Mouse (Mus musculus) lung, postnatal 4 days (tissue): ENCODE measurements around the gene Fam135a.

ENCODE experiments used
- DNase-seq, 2 experiments: peaks; one replicate each; pipeline ENCODE4 v3.0.0; 2021

The Fam135a gene

DNA sequence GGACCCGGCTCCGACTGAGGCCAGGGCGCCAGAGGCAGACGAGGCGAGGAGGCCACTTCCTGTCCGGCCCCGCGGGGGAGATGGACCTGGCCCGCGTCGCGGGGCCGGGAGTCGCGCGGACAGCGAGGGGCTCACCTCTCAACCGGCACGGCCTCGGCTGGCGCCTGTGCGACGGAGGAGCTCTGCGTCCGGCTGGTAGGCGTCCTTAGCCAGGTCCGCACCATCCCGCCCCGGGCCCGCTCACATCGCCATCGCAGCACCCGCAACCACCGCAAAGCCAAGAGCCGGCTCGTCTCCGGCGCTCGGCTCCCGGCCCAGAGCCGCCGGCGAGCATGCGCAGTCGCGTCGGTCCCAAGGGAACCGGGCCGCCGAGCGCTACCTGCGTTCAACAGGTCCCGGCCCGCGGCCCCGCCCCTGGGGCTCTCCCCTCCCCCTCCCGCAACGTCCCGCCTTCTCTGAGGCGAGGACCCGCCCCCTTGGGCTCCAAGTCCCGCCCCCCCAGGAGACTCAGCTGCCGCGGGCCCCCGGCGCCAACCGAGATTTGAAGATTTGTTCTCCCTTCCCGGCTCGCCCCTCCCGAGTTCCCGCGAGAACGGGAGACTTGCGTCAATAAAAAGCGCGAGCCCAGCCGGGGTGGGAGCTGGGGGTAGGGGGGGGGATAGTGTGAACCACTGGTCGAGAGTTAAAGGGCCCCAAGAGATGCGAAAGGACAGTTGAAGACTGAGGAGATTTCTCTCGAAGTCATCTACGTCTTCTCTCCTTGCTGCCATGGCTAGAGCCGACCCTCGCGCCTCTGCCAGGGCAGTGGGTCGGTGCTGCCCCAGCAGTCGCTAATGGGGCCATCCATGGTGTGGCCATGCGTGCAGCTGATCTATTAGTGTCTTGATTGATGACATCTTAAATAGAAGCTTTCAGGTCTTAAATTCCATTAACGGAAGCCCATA lies at the start of gene Fam135a:
Gene Fam135a (minus strand): TSS at position 416 of the 944 bp plus-strand sequence.
- peak; percentile 96 to 97 for DNase-seq

DNA sequence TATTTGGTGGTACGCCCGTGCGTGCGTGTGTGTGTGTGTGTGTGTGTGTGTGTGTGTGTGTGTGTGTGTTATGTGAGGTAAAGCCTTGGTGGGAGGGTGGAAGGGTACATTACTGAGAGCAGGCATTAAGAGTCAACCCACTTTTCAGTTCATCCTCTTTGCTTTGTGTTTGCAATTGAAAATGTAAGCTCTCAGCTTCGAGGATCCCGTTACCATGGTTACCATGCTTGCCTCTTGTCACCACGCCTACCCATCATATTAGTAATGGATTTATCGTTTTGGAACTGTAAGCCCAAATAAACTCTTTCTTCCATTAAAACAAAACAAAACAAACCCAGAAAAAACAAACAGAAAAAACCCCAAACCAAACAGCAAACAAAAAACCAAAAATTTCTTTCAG lies 43.4 kb upstream of the Fam135a start:
- DNase-seq = no peak

DNA sequence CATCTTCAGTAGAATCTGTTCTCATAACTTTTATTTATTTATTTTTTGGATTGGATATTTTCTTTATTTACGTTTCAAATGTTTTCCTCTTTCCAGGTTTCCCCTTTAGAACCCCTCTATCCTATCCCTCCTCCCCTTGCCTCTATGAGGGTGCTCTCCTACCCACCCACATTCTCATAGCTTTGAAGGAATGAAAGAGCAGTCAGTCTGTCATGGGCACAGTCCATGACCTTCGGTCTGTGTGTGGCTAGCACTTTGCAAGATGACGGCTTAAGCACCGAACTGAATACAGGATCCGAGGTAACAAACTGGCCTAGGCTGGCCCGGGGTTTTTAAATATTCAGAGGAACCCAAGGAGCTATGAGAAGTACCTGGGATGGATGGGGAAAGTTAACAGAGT lies 40.4 kb upstream of the Fam135a start:
- no peak for DNase-seq

DNA sequence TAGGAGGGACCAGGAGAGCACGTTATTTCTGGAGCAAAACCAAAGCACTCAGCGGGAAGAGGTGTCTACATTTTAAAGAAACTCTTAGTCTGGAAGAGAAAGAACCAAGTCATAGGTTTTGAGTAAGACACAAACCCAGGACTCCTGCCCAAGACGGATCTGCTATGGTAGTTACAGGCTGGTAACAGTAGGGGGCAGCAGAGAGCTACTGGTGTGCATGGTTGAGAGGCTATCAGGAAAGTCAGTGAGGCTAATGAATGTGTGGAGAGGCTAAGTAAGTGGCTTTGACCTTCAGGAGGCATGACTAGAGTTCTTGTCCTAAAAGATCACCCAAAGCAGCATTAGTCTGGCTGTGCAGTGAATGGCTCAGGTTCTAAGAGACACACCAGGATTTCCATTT lies 37.0 kb upstream of the Fam135a start:
- DNase-seq = peak; percentile 28 to 66

DNA sequence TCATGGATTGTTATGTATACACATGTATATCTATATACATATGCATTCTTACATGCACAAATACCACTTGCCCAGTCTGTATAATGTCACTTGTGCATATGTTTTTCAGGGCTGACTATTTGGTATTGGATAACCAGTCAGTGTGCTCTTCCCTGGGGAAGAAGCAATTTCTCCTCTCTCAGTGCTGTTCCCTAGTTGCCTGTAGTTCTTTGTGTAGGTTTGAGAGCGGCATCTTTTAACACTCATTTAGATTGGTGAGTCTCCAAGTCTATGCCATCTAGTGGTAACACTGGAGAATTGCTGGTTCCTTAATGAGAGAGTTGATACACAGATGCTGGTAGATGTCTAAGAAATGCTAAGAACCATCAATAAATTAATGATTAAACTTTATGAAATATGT lies 34.7 kb upstream of the Fam135a start:
- DNase-seq = no peak

DNA sequence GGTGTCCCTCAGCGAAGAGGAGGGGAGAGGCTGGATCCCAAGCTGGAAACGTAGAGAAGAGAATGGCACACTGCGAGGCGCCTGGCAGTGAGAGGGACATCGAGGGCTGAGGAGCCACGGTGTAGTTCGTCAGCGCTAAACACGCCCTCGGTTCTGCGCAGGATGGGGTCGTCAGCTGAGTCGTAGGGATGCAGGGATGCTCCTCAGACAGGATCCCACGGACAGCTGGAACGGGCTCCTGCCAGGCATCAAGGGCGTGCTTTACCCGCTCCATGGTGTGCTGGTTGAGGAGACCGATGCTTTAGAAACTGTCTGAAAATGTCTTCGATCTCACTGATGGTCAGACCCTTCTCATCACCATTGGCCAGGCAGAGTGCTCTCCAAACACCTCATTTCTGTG lies 33.7 kb upstream of the Fam135a start:
- no peak for DNase-seq

DNA sequence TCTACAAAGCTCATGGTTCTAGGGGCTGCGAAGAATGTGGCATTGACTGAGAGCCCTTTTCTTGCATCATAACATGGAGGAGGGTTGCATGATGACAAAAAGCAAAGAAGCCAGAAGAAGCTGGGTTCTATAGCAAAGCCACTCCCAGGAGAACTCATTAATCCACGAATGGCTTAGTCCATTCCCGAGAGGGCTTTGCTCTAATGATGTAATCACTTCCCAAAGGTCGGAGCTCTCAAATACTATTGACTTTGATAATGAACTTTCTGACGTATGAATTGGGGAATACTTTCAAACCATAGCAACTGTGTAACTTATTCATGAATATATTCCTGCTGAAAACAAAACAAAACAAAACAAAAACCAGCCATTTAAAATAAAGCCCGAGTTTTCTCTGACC lies 27.7 kb upstream of the Fam135a start:
- DNase-seq = no peak

DNA sequence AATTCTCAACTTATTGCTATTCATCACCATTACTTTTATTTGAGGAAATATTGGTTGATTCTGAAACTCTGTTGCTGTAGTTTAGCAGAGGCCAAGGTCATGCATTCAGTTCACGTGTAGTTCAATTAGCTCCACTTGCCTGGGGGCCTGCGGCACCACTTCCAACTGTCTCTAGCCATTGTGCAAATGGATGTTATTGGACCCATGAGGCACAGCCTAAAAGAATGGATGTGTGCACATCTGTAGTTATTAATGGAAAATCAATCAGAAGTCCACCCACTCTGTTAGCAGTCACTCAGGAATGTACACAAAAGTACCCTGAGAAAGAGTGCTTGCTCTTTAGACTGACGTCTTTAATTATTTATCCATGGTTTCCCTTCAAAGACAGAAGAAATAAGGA lies 24.5 kb upstream of the Fam135a start:
- DNase-seq = no peak

DNA sequence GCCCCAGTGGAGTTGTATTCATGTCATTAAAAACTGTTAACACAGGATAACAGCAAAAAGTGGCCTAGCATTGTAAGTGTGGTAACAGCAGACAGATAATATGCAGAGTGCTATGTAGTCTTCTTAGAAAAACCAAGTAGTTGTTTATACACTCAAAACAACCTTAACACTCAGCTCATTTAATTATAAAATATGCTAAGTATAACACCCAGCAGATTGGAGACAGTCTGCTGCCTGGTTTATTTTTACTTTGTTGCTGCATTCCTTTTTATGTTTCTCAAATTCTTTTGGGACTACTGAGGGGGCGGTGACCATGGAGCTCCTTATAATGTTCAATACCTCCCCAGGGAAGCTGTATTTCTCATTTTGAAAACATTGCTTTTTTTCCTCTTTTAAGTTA lies 22.4 kb upstream of the Fam135a start:
- DNase-seq = no peak

DNA sequence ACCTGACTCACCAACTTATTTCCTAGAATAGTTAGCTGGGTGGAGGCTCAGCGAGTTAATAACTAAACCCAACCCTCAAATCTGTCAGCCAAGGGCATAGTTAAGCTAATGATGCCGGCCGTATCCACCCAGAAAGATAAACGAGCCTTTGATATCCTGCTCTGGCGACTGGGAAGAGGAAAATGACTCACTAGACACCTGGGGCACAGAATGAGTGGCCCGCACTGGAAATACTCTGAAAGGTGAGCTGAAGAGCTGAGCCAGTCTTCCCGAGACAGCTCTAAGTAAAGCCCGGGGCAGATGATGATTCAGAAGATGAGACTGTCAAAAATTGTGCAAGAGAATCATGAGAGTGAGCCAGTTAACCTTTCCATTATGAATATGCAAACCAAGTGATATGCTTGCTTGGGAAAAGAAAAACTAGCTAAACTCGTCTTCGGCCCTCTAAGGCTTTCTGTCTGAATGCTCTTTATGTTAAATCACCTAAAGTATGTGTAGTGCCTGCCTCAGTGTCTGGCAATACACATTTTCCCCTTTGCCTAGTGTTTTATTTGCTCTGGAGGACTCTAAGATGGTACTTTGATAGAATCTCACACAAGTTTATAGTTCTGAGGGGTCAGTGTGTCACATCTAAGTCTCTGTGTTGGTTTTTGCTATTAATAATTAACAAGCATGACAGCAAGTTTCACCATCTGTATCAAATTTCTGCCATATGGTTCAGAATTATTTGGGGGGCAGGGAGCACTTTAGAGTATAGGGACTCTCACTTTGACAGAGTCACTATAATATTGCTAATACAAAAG lies 8.0 kb upstream of the Fam135a start:
- DNase-seq = no peak

DNA sequence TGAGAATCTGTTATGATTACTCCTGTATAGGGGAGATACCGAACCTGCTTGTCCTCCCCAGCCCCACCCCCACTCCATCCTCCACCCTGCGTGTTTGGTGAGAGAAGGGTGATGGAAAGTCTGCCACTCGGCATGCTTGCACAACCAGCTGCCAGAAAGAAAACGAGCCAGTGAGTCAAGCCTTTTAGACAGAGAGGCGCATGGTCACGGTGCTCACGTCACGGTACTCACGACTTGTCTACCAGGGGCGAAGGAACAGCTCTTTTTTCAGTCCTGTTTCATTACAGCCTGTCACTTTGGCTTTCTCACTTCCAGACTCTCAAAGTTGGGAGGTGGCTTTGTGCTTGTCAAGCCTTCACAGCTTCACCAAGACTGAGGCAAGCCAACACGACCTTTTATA lies 7.2 kb upstream of the Fam135a start:
- peak; percentile 9 to 20 for DNase-seq

DNA sequence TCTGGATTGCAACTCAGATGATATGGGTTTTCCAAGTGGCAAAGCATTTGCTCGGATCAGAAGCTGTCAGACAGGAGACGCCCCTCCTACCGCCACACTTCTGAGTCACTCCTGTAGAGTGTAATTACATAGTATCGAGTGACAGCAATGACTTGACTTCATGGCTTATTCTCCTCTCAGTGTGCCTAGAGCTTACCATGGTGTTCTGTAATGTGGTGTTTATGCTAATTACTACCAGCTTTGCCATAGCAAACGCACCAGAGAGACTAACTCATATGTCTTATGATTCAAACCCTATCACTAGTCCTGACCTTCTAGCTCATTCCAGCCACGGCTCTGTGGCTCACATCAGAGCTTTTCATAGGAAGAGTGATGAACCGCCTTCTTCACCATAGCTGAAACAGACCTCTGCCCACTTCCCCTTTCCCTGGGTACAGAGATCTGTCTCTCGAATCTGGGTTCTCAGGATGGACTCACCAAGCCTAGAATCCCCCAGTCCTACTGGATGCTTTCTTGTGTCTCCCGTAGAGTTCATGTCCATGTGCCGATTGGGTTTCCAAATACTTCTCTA lies 2.5 kb upstream of the Fam135a start:
- DNase-seq = no peak

DNA sequence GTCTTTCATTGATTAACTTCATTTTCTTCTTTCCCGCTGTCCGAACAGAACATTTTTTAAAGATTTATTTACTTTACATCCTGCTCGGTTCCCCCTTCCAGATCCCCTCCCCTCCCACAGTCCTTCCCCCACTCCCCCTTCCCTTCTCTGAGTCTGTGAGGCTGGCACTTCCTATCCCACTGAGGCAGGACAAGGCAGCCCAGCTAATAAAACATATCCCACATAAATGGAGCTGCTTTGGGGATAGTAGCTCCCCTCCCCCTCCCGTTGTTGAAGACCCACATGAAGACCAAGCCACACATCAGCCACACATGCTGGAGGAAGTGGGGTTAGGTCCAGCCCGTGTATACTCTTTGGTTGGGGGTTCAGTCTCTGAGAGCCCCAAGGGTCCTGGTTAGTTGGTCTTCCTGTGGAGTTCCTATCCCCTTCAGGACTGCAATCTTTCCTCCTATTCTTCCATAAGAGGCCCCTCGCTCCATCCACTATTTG lies 773 bp upstream of the Fam135a start:
- no peak for DNase-seq

DNA sequence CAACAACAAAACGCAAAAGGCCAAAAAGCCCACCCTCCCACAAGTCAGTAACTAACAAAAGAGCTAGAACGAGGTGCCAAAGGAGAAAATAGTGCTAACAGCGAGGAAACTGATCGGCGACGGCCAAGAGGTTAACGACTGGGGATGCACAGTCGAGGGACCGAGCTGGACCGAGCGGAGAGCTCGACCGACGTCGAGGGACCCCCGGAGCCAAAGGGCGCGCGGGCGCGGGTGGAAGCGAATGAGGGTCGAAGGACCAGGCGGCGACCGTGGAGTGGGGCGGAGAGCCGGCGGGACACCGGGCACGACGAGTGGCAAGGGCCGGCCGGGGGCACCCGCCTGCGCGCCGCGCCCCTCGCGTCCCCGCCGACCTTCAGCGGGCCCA lies 608 bp downstream of the Fam135a start:
- DNase-seq = no peak

DNA sequence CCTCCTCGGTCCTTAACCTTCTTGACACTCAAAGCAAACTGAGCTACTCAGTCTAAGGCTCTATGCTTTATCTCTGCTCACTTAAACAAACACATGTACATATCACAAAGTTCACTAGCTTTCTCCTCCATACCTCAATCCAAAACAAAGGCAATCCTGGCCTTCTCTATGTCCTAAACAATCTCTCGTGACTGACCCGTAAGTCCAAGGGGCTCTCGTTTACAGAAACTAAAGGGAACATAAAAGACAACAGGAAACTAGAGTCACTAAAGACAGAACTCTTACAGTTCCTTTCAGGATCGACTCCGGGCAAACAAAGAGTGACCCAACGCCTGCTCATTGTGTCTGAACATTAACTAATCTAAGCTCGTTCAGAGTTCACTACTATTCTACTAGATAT lies 2.6 kb downstream of the Fam135a start:
- no peak for DNase-seq

DNA sequence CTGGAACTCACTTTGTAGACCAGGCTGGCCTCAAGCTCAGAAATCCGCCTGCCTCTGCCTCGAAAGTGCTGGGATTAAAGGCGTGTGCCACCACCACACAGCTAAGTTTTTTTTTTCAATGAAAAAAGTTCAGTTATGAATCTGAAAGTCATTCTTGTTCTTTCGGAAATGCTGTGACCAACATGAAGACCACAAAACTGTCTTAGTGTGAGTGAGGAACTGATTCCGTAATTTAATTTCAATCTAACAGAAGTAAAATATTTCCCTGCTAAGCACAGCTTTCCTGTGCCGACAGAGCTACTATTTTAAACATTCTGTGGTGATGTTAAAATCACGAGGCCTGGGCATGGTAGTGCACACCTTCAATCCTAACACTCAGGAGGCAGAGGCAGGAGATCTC lies 7.7 kb downstream of the Fam135a start:
- DNase-seq = no peak

DNA sequence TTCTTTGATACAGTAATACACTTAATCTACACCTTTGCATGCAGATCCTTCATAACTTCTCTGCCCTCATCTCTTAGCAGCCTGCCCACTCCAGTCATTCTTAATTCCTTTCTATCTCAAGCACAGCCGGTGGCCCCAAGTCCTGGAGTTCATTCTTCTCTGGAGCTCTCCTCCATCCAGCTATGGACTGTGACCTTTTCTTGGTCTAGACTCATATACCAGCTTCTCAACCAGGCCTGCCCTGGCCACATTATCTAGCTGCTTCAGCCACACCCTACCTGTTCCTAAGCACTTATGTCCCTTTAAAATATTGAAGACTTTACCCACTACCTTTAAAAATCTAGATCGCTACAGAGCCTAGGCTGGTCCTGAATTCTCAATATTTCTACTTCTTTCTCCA lies 9.5 kb downstream of the Fam135a start:
- no peak for DNase-seq

DNA sequence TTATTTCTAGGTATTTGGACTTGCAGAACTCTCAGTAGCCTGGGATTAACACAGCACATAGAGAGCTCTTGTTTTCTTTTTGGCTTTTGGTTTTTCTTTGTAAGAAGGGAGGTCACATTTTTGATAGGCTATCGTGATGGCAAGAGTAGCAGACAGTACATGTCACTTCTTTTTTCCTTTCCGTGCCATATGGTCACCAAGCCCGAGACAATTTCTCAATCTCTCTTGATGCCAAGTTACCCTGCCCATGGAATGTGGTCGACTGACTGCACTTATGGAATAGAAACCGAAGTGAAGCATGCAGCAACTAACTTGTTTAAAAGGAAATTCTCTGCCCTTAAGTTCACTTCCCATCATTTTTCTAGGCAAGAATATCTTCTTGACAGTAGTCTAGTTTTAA lies 10.0 kb downstream of the Fam135a start:
- DNase-seq = no peak

DNA sequence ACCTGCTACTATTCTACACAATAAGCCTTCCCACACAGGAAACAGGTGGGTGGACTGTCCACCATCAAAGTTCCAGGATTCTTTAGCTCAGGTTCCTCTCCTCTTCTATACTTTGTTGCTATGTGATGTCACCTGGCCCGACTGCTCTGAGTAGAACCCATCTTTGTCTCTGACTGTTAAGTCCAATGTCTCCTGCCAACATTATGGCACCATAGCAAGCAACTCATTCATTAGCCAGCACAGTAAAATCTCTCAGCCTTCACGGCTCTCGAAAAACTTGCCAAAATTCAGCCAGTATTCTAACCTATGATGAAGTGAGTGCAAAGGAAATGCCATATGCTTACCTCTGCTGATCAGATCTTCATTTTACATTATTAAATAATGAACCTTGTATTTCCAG lies 14.0 kb downstream of the Fam135a start:
- DNase-seq = no peak

DNA sequence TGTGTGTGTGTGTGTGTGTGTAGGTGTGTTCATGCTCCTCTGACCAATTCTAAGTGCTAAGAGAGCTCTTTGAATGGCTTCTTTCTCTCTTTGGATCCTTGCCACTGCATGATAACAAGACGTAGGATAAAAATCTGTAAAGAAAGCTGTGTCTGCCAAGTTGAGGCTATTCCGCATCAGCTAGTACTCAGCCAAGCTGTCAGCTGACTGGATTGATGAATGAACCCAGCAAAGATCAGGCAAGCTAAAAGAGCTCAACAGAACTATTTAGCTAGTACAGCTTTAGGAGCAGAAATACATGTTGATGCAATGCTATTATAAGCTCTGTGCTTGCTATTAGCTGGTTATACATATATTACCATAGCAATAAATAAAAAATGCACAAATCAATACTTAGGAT lies 25.7 kb downstream of the Fam135a start:
- DNase-seq = no peak

DNA sequence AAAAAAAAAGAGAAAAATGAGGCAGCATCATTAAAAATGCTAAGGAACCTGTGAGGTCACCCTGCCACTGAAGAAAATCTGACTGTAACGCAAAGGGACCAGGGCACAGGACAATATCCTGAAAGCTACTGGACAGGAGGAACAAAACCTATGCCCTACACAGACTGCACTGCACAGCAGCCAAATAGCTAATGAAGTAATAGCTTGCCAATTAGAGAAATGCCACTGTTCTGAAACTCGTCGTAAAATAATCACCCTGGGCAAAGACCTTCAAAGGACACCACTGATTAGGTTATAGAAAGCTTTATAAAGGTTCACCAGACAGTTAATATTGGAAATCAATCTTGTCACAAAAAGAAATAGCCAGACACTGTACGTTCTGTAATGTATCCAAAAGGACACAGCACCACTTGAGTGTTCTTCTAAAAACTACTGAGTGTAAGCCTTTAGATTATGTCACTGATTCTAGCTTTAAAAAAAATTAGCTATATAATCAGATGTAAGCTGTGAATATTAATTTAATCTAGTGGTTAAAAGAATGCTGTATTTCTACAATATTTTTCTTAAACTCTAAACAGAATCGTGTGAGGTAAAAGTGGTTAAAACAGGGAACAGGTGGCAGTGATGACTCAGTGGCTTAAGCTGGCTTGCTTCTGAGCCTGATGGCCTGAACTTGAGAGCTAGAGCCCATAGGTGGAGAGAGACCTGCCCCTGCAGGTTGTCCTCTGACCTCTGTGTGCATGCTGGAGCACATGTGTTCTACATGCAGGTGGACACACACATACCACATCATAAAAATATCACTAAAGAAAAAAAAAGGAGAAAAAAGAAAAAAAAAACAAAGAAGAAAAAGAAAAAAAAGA lies 26.5 kb downstream of the Fam135a start:
- DNase-seq = no peak

DNA sequence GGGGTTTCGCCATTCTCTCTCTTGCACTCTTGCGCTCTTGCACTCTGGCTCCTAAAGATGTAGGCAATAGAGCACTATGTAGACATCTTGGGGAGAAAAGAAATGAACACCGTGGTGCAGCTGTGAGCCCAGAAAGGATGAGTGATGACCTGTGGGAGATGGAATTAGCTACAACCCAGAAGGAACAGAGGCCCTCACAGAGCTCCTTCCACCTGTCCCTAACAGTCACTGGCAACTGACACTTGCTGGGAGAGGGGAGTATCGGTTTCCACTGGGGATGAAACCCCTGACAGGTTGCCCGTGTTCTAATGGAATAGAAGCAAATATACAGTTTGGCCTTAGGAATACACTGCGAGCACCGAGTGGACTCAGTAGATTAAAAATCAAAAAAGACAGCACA lies 31.3 kb downstream of the Fam135a start:
- DNase-seq = no peak

DNA sequence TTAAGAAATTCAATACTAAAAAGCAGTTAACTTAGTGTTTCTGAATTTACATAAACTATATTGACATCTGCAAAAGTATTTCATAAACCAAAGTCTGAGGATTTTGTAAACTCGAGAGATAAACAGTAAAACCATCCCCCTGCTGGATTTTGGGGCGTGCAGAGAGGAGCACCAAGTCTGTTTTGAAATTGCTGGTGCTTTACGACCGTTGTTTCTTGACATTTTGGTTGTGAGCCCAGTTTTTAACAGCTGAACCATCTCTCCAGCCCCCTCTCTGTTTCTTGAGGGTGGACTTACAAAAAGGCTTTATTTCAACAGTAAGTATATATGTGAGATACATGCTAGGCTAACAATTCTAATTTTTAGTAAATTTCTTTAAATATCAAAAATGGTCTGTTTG lies 33.4 kb downstream of the Fam135a start:
- peak in 1 of 2 experiments; percentile 22 for DNase-seq
